Mouse (Mus musculus): ENCODE results near the gene Dlgap3.

DNA sequence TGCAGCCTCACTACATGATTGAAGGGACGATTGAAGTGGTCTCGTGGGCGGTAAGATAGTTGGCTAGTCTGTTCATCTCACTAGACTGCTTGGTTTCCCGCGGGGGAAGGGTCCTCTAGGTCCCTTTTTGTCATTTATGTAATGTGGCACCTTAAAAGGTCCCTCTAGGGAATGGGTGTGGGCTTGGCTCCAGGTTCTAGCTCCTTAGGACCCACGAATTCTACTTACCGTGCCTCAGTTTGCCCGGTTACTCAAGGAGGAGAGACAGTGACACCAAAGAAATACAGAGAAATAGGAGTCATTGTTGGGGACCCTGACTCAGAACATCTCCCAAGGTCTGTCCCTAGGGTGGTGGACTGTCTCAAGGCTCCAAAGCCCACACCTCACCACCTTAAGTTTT is 1.3 kb upstream of the Dlgap3 start:
- TF ChIP-seq POLR2A (IDR thresholded peaks at IDR 0.05; ENCODE audit: insufficient read depth, low read depth, low read length): no peak
- no peak for TF ChIP-seq CTCF (IDR thresholded peaks at IDR 0.05; ENCODE audit: insufficient read depth, low read depth, low read length)
